Mouse (Mus musculus): ENCODE measurements at regions not wholly inside any gene's neighbourhood (a gene's known extent, or its start where the extent isn't known, plus 50 kb on each side); places are given as distances from the start of the nearest gene placed in this dataset.

DNA sequence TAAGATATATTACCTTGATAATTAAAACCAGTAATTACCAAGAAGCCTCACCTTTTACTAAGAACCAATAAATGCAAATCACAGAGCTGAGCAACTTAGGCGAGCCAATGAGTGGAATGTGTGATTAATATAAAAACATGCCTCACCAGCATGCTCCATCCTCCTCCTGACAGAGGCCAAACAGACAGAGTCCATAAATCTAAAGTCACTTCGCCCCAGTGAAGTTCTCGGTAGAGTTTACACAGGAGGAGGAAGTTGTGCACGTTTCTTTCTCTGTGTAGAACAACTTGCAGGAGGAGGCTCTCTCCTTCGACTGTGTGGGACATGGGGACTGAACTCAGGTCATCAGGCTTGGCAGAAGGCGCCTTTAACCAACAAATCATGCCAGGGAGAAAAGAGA, 139.5 kb upstream of the Cops8 start:
- WGBS: 31% methylated on average over 6 of the region's 6 CpGs
- ATAC-seq (ENCODE audit: low FRiP score, low TSS enrichment): 0 out of 2 replicates have a peak, but pooled peaks have one; percentile 58
- Histone ChIP-seq H3K4me1 (ENCODE audit: control insufficient read depth, insufficient read depth, low read length) (0 out of 2 replicates have a peak, but pooled peaks cover 6% of the 10 kb centered on the region), H3K9me3 (ENCODE audit: control insufficient read depth, low read length) (no peaks in the 10 kb centered on the region), H3K9ac (ENCODE audit: low read depth, low read length) (no peak overlapping the region), H3K4me3 (ENCODE audit: low read length) (no peak overlapping the region), H3K27ac (ENCODE audit: low read depth, low read length) (peak overlapping the region; percentile 44; the same call in 1 of the 2 replicates), H3K4me2 (replicated peaks; ENCODE audit: low read depth, low read length) (no peak overlapping the region), H3K27me3 (ENCODE audit: control insufficient read depth, insufficient read depth, low read length) (0 out of 2 replicates have a peak, but pooled peaks cover 2% of the 10 kb centered on the region), H3K36me3 (ENCODE audit: control insufficient read depth, insufficient read depth, low read length) (no peaks in the 10 kb centered on the region)

DNA sequence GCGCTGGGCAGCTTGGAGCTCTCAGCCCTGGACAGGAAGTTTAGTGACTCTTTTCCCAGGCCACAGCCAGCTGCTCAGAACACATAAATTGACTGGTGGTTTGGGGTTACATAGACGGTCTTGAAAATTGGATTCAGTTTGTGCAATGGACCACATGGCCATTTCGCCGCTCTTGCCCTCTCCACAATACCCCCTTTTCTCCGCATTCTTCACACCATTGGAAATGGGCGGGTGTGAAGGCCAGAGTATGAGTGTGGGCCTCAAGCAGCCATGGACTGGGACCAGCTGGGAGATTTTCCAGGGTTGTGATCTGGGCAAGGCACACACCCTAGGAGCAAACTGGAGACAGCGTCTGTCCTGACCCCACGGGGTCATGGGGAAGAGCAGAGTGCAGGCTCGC, 135.1 kb upstream of the Cops8 start:
- Histone ChIP-seq H3K36me3 (ENCODE audit: control insufficient read depth, insufficient read depth, low read length) (no peaks in the 10 kb centered on the region), H3K4me1 (ENCODE audit: control insufficient read depth, insufficient read depth, low read length) (peaks cover 6% of the 10 kb centered on the region), H3K27ac (ENCODE audit: low read depth, low read length) (no peak overlapping the region), H3K27me3 (ENCODE audit: control insufficient read depth, insufficient read depth, low read length) (no peaks in the 10 kb centered on the region), H3K9ac (ENCODE audit: low read depth, low read length) (no peak overlapping the region), H3K9me3 (ENCODE audit: control insufficient read depth, low read length) (no peaks in the 10 kb centered on the region), H3K4me2 (replicated peaks; ENCODE audit: low read depth, low read length) (no peak overlapping the region), H3K4me3 (ENCODE audit: low read length) (no peak overlapping the region)
- no peak for ATAC-seq (ENCODE audit: low FRiP score, low TSS enrichment)
- WGBS: 72% methylated on average over 9 of the region's 9 CpGs

GRCm38 (mm10) chr1:90470996-90471395, 131.8 kb upstream of the Cops8 start:
- Histone ChIP-seq H3K27ac (ENCODE audit: low read depth, low read length) (no peak overlapping the region), H3K9me3 (ENCODE audit: control insufficient read depth, low read length) (no peaks in the 10 kb centered on the region), H3K36me3 (ENCODE audit: control insufficient read depth, insufficient read depth, low read length) (no peaks in the 10 kb centered on the region), H3K27me3 (ENCODE audit: control insufficient read depth, insufficient read depth, low read length) (no peaks in the 10 kb centered on the region), H3K9ac (ENCODE audit: low read depth, low read length) (no peak overlapping the region), H3K4me2 (replicated peaks; ENCODE audit: low read depth, low read length) (no peak overlapping the region), H3K4me3 (ENCODE audit: low read length) (no peak overlapping the region), H3K4me1 (ENCODE audit: control insufficient read depth, insufficient read depth, low read length) (peaks cover 8% of the 10 kb centered on the region)
- ATAC-seq (ENCODE audit: low FRiP score, low TSS enrichment): no peak
- WGBS: 23% methylated on average over 10 of the region's 10 CpGs

DNA sequence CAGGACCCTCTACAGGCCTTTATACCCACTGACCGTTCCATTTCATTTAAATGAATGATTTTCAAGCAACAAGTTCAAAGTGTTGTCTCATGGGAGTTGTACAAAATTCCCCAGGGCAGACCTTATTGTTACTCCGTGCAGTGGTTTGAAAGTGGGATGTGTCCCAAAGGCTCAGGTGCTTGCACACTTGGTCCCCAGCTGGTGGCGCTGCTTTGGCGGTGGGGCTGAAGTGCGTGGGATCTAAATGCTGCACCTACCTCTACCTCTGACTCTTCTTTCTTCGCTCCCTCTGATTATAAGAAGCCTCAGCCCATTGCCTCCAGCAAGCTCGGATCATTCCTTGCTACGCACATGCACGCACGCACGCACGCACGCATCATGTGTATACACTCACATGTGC, 131.0 kb upstream of the Cops8 start:
- Histone ChIP-seq H3K9ac (ENCODE audit: low read depth, low read length) (no peak overlapping the region), H3K27ac (ENCODE audit: low read depth, low read length) (peak overlapping the region; percentile 44; the same call in 1 of the 2 replicates), H3K9me3 (ENCODE audit: control insufficient read depth, low read length) (no peaks in the 10 kb centered on the region), H3K4me1 (ENCODE audit: control insufficient read depth, insufficient read depth, low read length) (peaks cover 15% of the 10 kb centered on the region), H3K4me2 (replicated peaks; ENCODE audit: low read depth, low read length) (no peak overlapping the region), H3K27me3 (ENCODE audit: control insufficient read depth, insufficient read depth, low read length) (no peaks in the 10 kb centered on the region), H3K4me3 (ENCODE audit: low read length) (no peak overlapping the region), H3K36me3 (ENCODE audit: control insufficient read depth, insufficient read depth, low read length) (no peaks in the 10 kb centered on the region)
- no peak for ATAC-seq (ENCODE audit: low FRiP score, low TSS enrichment)
- 85% methylated on average over 13 of the region's 13 CpGs for WGBS

DNA sequence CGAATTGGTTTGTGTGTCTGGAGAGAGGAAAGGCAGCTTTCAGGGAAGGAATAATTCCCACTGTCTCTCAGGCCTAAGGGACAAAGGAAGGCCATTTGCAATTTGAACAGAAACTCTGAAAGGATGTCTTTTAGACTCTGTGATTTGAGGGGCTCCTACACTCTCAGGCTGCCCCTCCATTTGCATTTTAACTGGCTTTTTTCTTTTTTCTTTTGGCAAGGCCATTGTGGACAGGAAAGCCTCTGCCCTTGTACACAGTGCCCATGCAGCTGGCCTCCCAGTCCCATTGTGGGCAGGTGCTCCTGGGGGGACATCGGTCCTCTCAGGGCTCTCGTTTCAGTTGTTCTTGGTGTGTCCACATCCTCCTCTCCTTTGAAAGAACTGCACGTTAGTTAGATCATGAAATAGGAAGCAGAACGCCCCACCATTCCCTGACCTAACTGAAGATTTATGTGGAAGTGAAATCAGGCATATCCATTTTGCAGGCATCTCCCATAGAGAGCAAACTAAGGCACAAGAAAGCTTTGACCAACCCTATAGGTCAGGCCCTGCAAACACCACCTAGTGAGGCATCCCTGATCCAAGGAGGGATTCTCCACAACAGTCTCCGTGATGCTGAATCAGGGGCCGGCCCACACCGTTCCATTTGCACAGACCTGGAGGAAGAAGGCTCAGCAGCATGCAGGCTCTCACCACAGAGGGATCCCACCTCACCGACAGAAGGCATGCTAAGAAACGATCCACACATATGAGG, 127.5 kb upstream of the Cops8 start:
- Histone ChIP-seq H3K27me3 (ENCODE audit: control insufficient read depth, insufficient read depth, low read length) (no peaks in the 10 kb centered on the region), H3K4me2 (replicated peaks; ENCODE audit: low read depth, low read length) (no peak overlapping the region), H3K9ac (ENCODE audit: low read depth, low read length) (no peak overlapping the region), H3K27ac (ENCODE audit: low read depth, low read length) (no peak overlapping the region), H3K36me3 (ENCODE audit: control insufficient read depth, insufficient read depth, low read length) (no peaks in the 10 kb centered on the region), H3K4me3 (ENCODE audit: low read length) (no peak overlapping the region), H3K4me1 (ENCODE audit: control insufficient read depth, insufficient read depth, low read length) (peaks cover 22% of the 10 kb centered on the region), H3K9me3 (ENCODE audit: control insufficient read depth, low read length) (no peaks in the 10 kb centered on the region)
- no peak for ATAC-seq (ENCODE audit: low FRiP score, low TSS enrichment)
- 64% methylated on average over 10 of the region's 10 CpGs for WGBS

DNA sequence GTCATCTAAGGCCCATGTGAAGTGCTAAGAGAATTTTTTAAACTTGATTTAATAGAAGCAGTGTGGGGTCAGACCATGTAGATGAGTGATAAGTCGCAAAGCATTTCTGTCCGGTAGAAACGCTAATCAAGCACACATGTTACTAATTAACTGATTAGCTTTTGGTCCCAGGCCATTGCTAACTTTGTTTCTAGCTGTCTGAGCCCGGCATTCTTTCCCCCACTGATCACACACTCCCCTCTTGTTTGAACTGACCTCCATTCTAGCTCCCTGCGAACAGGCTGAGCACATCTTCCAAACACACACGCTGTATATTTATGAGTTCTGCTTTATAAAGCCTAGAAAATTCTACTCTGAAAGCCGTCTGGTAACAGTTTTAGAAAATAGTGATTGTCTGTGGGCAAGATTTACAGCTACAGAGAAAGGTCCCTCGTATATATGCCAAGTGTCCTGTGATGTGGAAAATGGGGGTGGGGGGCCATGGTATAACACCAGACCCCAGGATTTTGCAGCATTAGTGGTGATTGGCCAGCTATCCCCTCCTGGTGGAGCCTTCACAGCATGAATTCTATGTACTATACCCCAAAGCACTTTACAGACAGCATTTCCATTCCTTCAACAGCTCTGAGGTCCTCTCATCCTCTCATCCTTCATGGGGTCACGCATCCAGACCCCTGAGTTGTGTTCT, 126.1 kb upstream of the Cops8 start:
- H3K9me3 ChIP-seq (ENCODE audit: control insufficient read depth, low read length): no peaks in the 10 kb centered on the region
- 17% methylated on average over 9 of the region's 9 CpGs for WGBS
- peaks cover 28% of the 10 kb centered on the region for H3K4me1 ChIP-seq (ENCODE audit: control insufficient read depth, insufficient read depth, low read length)
- no peaks in the 10 kb centered on the region for H3K27me3 ChIP-seq (ENCODE audit: control insufficient read depth, insufficient read depth, low read length)
- no peak overlapping the region for H3K9ac ChIP-seq (ENCODE audit: low read depth, low read length)
- H3K4me3 ChIP-seq (ENCODE audit: low read length): no peak overlapping the region
- no peak overlapping the region for H3K4me2 ChIP-seq (replicated peaks; ENCODE audit: low read depth, low read length)
- H3K36me3 ChIP-seq (ENCODE audit: control insufficient read depth, insufficient read depth, low read length): no peaks in the 10 kb centered on the region
- ATAC-seq (ENCODE audit: low FRiP score, low TSS enrichment): peak; percentile 70; the same call in 1 of the 2 replicates
- H3K27ac ChIP-seq (ENCODE audit: low read depth, low read length): peak overlapping the region; percentile 68; the same call in 1 of the 2 replicates

DNA sequence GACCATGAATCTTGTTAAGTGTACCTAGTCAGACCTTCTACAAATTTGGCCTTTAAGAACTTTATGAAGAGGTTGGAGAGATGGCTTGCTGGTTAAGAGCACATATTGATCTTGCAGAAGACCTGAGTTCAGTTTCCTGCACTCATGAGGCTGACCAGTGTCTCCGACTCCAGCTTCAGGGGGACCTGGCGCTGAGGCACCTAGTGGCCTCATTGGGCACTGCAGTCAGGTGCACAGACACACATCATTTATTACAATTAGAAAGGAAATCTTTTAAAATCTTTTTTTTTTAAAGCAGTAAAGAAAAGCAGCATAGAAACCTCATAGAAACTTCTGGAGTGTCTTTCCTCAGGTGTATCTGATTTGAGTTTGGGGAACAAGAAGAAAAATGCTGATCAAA, 123.9 kb upstream of the Cops8 start:
- no peaks in the 10 kb centered on the region for H3K9me3 ChIP-seq (ENCODE audit: control insufficient read depth, low read length)
- no peak overlapping the region for H3K9ac ChIP-seq (ENCODE audit: low read depth, low read length)
- H3K36me3 ChIP-seq (ENCODE audit: control insufficient read depth, insufficient read depth, low read length): no peaks in the 10 kb centered on the region
- H3K4me1 ChIP-seq (ENCODE audit: control insufficient read depth, insufficient read depth, low read length): peaks cover 29% of the 10 kb centered on the region
- H3K27me3 ChIP-seq (ENCODE audit: control insufficient read depth, insufficient read depth, low read length): no peaks in the 10 kb centered on the region
- 95% methylated on average over 2 of the region's 2 CpGs for WGBS
- no peak overlapping the region for H3K4me3 ChIP-seq (ENCODE audit: low read length)
- ATAC-seq (ENCODE audit: low FRiP score, low TSS enrichment): no peak
- H3K27ac ChIP-seq (ENCODE audit: low read depth, low read length): no peak overlapping the region
- H3K4me2 ChIP-seq (replicated peaks; ENCODE audit: low read depth, low read length): no peak overlapping the region

DNA sequence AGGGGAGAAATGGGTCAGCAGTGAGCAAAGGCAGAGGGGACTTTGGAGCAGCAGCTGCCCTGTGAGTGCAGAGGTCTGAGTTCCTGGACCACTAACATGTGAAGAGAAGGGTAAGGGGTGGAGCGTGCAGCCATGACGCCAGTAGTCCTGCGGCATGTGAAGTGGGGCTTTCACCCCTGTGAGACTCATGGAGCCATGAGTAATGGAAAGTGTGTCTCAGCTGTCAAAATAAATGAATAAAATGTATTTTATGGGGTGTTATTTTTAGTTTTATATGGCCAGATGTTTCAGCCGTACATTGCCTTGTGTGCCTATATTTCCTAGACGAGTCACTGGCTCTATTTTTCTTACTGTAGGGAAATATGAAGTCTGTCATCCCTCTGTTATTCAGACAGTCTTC, 121.5 kb upstream of the Cops8 start:
- H3K4me2 ChIP-seq (replicated peaks; ENCODE audit: low read depth, low read length): no peak overlapping the region
- H3K27me3 ChIP-seq (ENCODE audit: control insufficient read depth, insufficient read depth, low read length): no peaks in the 10 kb centered on the region
- H3K36me3 ChIP-seq (ENCODE audit: control insufficient read depth, insufficient read depth, low read length): no peaks in the 10 kb centered on the region
- H3K9ac ChIP-seq (ENCODE audit: low read depth, low read length): no peak overlapping the region
- no peak overlapping the region for H3K27ac ChIP-seq (ENCODE audit: low read depth, low read length)
- 64% methylated on average over 5 of the region's 5 CpGs for WGBS
- no peak for ATAC-seq (ENCODE audit: low FRiP score, low TSS enrichment)
- no peaks in the 10 kb centered on the region for H3K9me3 ChIP-seq (ENCODE audit: control insufficient read depth, low read length)
- H3K4me3 ChIP-seq (ENCODE audit: low read length): no peak overlapping the region
- peaks cover 22% of the 10 kb centered on the region for H3K4me1 ChIP-seq (ENCODE audit: control insufficient read depth, insufficient read depth, low read length)

- H3K27ac ChIP-seq (ENCODE audit: low read depth, low read length): peak overlapping the region; percentile 42; the same call in 1 of the 2 replicates
- no peaks in the 10 kb centered on the region for H3K27me3 ChIP-seq (ENCODE audit: control insufficient read depth, insufficient read depth, low read length)
- no peak overlapping the region for H3K9ac ChIP-seq (ENCODE audit: low read depth, low read length)
- peaks cover 17% of the 10 kb centered on the region for H3K4me1 ChIP-seq (ENCODE audit: control insufficient read depth, insufficient read depth, low read length)
- H3K4me2 ChIP-seq (replicated peaks; ENCODE audit: low read depth, low read length): no peak overlapping the region
- ATAC-seq (ENCODE audit: low FRiP score, low TSS enrichment): peak; percentile 39; the same call in 1 of the 2 replicates
- no peaks in the 10 kb centered on the region for H3K9me3 ChIP-seq (ENCODE audit: control insufficient read depth, low read length)
- no peaks in the 10 kb centered on the region for H3K36me3 ChIP-seq (ENCODE audit: control insufficient read depth, insufficient read depth, low read length)
- WGBS: 37% methylated on average over 5 of the region's 5 CpGs
- H3K4me3 ChIP-seq (ENCODE audit: low read length): no peak overlapping the region
These were observed 121.1 kb upstream of the Cops8 start for GRCm38 (mm10) chr1:90481708-90482107.
